Mouse (Mus musculus): ENCODE data around the gene Pam16. TPM values are rescaled to one million over a fixed set of nuclear protein-coding genes. Genes with fewer than 3 reads are reported as not detected.
A peak's percentile ranks its signal among the peaks of the same experiment; 100 is the strongest.

The Pam16 gene
- 152 and 169 TPM in 2 replicates for polyA plus RNA-seq (2015; fragmentation: Nextera tagmentation; extraction: Ambion mirVana)

- WGBS: under 1% methylated on average over 56 of the region's 56 CpGs
- Histone ChIP-seq H3K36me3 (peaks cover 18% of the 10 kb centered on the region), H3K4me3 (peak within 1 kb of the TSS; percentile 74), H3K27me3 (no peaks in the 10 kb centered on the region), H3K9ac (peak within 1 kb of the TSS; percentile 87), H3K27ac (replicated peaks) (peak within 1 kb of the TSS; percentile 89), H3K4me2 (peak within 1 kb of the TSS; percentile 72), H3K4me1 (replicated peaks) (peaks cover 28% of the 10 kb centered on the region), H3K9me3 (no peaks in the 10 kb centered on the region)
- ATAC-seq (ENCODE audit: low read depth): peak; percentile 84
Observed at GRCm38 (mm10) chr16:4624481-4625110, at the start of gene Pam16. Gene Pam16, minus strand, starts transcription at chr16:4624988.

GRCm38 (mm10) chr16:4674091-4674490, 49.3 kb upstream of the Pam16 start:
- 89% methylated on average over 4 of the region's 4 CpGs for WGBS
- Histone ChIP-seq H3K4me3 (no peak overlapping the region), H3K4me1 (replicated peaks) (peaks cover 14% of the 10 kb centered on the region), H3K9me3 (no peaks in the 10 kb centered on the region), H3K27ac (replicated peaks) (no peak overlapping the region), H3K36me3 (peaks cover 56% of the 10 kb centered on the region), H3K9ac (no peak overlapping the region), H3K4me2 (no peak overlapping the region), H3K27me3 (no peaks in the 10 kb centered on the region)
- ATAC-seq (ENCODE audit: low read depth): no peak

GRCm38 (mm10) chr16:4670317-4670716, 45.5 kb upstream of the Pam16 start:
- Histone ChIP-seq H3K4me1 (replicated peaks) (no peaks in the 10 kb centered on the region), H3K4me2 (no peak overlapping the region), H3K36me3 (peaks cover 61% of the 10 kb centered on the region), H3K9me3 (no peaks in the 10 kb centered on the region), H3K27ac (replicated peaks) (no peak overlapping the region), H3K4me3 (no peak overlapping the region), H3K9ac (no peak overlapping the region), H3K27me3 (no peaks in the 10 kb centered on the region)
- ATAC-seq (ENCODE audit: low read depth): no peak
- 81% methylated on average over 5 of the region's 5 CpGs for WGBS

DNA sequence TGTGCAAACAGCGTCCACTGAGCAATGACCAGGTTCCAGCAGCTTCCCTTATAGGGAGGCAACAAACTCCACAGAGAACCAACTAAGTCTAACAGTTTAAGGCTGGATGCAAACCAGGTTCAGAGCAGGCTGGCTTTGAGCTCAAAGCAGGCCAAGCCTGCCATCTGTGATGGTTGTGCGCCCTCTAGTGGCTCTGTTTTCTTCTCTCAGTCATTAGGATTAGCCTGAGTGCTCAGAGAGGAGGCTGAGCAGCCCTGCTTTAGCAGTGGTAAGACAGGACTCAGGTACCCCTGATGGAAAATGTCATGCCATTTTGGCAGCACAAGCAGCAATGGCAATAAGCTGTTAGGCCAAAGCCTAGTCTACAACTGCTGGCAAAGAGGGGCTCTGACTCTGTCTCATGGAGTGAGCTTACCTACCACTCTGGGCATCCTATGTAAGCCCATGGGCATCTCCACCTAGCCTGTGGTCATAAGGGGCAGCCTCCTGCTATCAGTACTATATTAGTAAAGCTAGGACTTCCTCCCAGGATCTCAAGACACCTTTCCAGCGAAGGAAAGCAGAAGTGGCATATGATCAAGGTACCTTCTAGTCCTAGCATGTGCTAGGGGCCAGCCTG, 42.5 kb upstream of the Pam16 start:
- Histone ChIP-seq H3K36me3 (peaks cover 53% of the 10 kb centered on the region), H3K9ac (no peak overlapping the region)

DNA sequence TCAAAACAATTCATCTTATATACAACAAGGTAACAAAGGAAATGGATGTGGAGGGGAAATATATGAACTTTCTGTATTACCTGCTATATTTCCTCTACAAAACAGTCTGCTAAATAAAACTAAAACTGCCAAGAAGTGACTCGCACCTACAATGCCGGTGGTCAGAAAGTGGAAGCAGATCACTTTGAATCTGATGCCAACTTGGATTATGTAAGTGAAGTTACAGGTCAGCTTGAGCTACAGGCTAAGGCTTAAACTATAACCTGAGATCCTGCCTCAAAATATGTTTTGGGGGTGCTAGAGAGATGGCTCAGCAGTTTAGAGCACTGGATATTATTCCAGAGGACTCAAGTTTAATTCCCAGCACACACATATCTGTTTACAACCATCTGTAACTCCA, 40.9 kb upstream of the Pam16 start:
- H3K9me3 ChIP-seq: no peaks in the 10 kb centered on the region
- no peak overlapping the region for H3K9ac ChIP-seq
- H3K27ac ChIP-seq (replicated peaks): no peak overlapping the region
- WGBS: 91% methylated on average over 2 of the region's 2 CpGs
- H3K27me3 ChIP-seq: no peaks in the 10 kb centered on the region
- H3K4me3 ChIP-seq: no peak overlapping the region
- H3K4me1 ChIP-seq (replicated peaks): no peaks in the 10 kb centered on the region
- ATAC-seq (ENCODE audit: low read depth): no peak
- H3K36me3 ChIP-seq: peaks cover 65% of the 10 kb centered on the region
- no peak overlapping the region for H3K4me2 ChIP-seq

More for the DNA sequence above, 42.5 kb upstream of the Pam16 start:
- H3K4me3 ChIP-seq: no peak overlapping the region
- H3K27me3 ChIP-seq: no peaks in the 10 kb centered on the region
- H3K4me2 ChIP-seq: no peak overlapping the region
- no peaks in the 10 kb centered on the region for H3K4me1 ChIP-seq (replicated peaks)
- WGBS: 25% methylated on average over 3 of the region's 3 CpGs
- H3K27ac ChIP-seq (replicated peaks): no peak overlapping the region
- peak; percentile 88 for ATAC-seq (ENCODE audit: low read depth)
- H3K9me3 ChIP-seq: no peaks in the 10 kb centered on the region

- Histone ChIP-seq H3K9ac (no peak overlapping the region), H3K4me1 (replicated peaks) (peaks cover 7% of the 10 kb centered on the region), H3K27ac (replicated peaks) (no peak overlapping the region), H3K36me3 (peaks cover 53% of the 10 kb centered on the region), H3K4me3 (no peak overlapping the region), H3K27me3 (no peaks in the 10 kb centered on the region), H3K9me3 (no peaks in the 10 kb centered on the region), H3K4me2 (no peak overlapping the region)
- no peak for ATAC-seq (ENCODE audit: low read depth)
- 89% methylated on average over 2 of the region's 2 CpGs for WGBS
Observed at GRCm38 (mm10) chr16:4663806-4664205, 39.0 kb upstream of the Pam16 start.

- no peak for ATAC-seq (ENCODE audit: low read depth)
- WGBS: 60% methylated on average over 2 of the region's 2 CpGs
- no peaks in the 10 kb centered on the region for H3K27me3 ChIP-seq
- H3K4me1 ChIP-seq (replicated peaks): peaks cover 11% of the 10 kb centered on the region
- no peaks in the 10 kb centered on the region for H3K9me3 ChIP-seq
- peaks cover 43% of the 10 kb centered on the region for H3K36me3 ChIP-seq
- no peak overlapping the region for H3K4me2 ChIP-seq
- no peak overlapping the region for H3K27ac ChIP-seq (replicated peaks)
- H3K9ac ChIP-seq: no peak overlapping the region
- no peak overlapping the region for H3K4me3 ChIP-seq
Observed at GRCm38 (mm10) chr16:4661605-4662004, 36.8 kb upstream of the Pam16 start.

- H3K4me2 ChIP-seq: no peak overlapping the region
Observed at GRCm38 (mm10) chr16:4659326-4659725, 34.5 kb upstream of the Pam16 start.

GRCm38 (mm10) chr16:4658781-4659245, 34.0 kb upstream of the Pam16 start:
- Histone ChIP-seq H3K4me2 (no peak overlapping the region), H3K27ac (replicated peaks) (peak overlapping the region; percentile 59; the same call in 1 of the 2 replicates), H3K27me3 (no peaks in the 10 kb centered on the region), H3K4me1 (replicated peaks) (peaks cover 23% of the 10 kb centered on the region), H3K9me3 (no peaks in the 10 kb centered on the region), H3K4me3 (no peak overlapping the region), H3K9ac (0 out of 2 replicates have a peak overlapping the region, but pooled peaks have one; percentile 41), H3K36me3 (peaks cover 46% of the 10 kb centered on the region)
- peak; percentile 59; the same call in 1 of the 2 replicates for ATAC-seq (ENCODE audit: low read depth)
- whole genome bisulfite sequencing: 38% methylated on average over 11 of the region's 11 CpGs

More at GRCm38 (mm10) chr16:4659326-4659725, 34.5 kb upstream of the Pam16 start:
- ATAC-seq (ENCODE audit: low read depth): 0 out of 2 replicates have a peak, but pooled peaks have one; percentile 15
- H3K36me3 ChIP-seq: peaks cover 46% of the 10 kb centered on the region
- H3K4me1 ChIP-seq (replicated peaks): peaks cover 23% of the 10 kb centered on the region
- 0 out of 2 replicates have a peak overlapping the region, but pooled peaks have one; percentile 41 for H3K9ac ChIP-seq
- peak overlapping the region; percentile 59; the same call in 1 of the 2 replicates for H3K27ac ChIP-seq (replicated peaks)
- H3K4me3 ChIP-seq: no peak overlapping the region
- H3K27me3 ChIP-seq: no peaks in the 10 kb centered on the region
- H3K9me3 ChIP-seq: no peaks in the 10 kb centered on the region
- WGBS: 30% methylated on average over 2 of the region's 2 CpGs

GRCm38 (mm10) chr16:4656571-4657081, 31.8 kb upstream of the Pam16 start:
- peaks cover 30% of the 10 kb centered on the region for H3K4me1 ChIP-seq (replicated peaks)
- H3K4me3 ChIP-seq: no peak overlapping the region
- H3K27me3 ChIP-seq: no peaks in the 10 kb centered on the region
- H3K27ac ChIP-seq (replicated peaks): no peak overlapping the region
- H3K9me3 ChIP-seq: no peaks in the 10 kb centered on the region
- WGBS: 81% methylated on average over 9 of the region's 9 CpGs
- no peak overlapping the region for H3K9ac ChIP-seq
- ATAC-seq (ENCODE audit: low read depth): no peak
- no peak overlapping the region for H3K4me2 ChIP-seq
- peaks cover 53% of the 10 kb centered on the region for H3K36me3 ChIP-seq

GRCm38 (mm10) chr16:4655764-4656570, 31.2 kb upstream of the Pam16 start:
- ATAC-seq (ENCODE audit: low read depth): no peak
- 62% methylated on average over 11 of the region's 11 CpGs for WGBS
- H3K9me3 ChIP-seq: no peaks in the 10 kb centered on the region
- no peak overlapping the region for H3K4me2 ChIP-seq
- H3K4me3 ChIP-seq: no peak overlapping the region
- H3K9ac ChIP-seq: 0 out of 2 replicates have a peak overlapping the region, but pooled peaks have one; percentile 0
- H3K4me1 ChIP-seq (replicated peaks): peaks cover 34% of the 10 kb centered on the region
- no peaks in the 10 kb centered on the region for H3K27me3 ChIP-seq
- peaks cover 53% of the 10 kb centered on the region for H3K36me3 ChIP-seq
- no peak overlapping the region for H3K27ac ChIP-seq (replicated peaks)
